Mouse (Mus musculus) liver, embryonic 14.5 days (tissue): ENCODE measurements at regions not wholly inside any gene's neighbourhood (a gene's known extent, or its start where the extent isn't known, plus 50 kb on each side); places are given as distances from the start of the nearest gene placed in this dataset.

Source experiments
- CTCF ChIP-seq: IDR thresholded peaks from 2 replicates; pipeline ENCODE4 v1.5.1; 2016; ENCODE audit warnings: antibody characterized with exemption, low read depth, control low read depth
- EP300 ChIP-seq: IDR thresholded peaks from 2 replicates; pipeline ENCODE4 v1.6.1; 2016; ENCODE audit warnings: antibody characterized with exemption, low read depth

- no peak for TF ChIP-seq EP300
- TF ChIP-seq CTCF, result no peak
Measured at GRCm38 (mm10) chr19:6645912-6646311, 103.1 kb upstream of the Slc22a12 start.
